Mouse (Mus musculus): ENCODE data around the gene Slc9a9.

DNA sequence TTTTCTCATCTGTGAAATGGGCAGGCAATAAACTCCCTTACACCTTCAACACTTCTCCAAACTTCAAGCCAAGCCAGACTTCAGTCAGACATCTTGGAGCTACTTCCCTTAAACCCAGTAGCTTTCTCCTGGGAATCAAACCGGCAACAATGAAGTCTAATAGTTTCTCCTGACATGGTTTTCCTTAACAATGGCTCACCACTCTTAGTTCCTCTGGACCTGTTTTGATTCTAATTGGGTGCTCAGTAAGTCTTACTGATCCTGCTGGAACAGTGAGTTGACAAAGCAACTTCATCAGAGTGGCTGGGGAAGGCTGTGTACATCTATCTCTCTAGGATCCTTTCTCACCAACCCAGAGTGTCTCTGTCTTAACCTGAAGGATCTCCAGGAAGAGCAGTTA lies 5.0 kb downstream of the Slc9a9 start:
- TF ChIP-seq CTCF (IDR thresholded peaks at IDR 0.05; ENCODE audit: control insufficient read depth, insufficient read depth, insufficient read length) (no peak), MAX (IDR thresholded peaks at IDR 0.05) (no peak)

Data from C2C12 (cell line).